Mouse (Mus musculus) testis, adult 2 months (tissue): ENCODE measurements around the gene Arhgap27. TPM values are rescaled to one million over a fixed set of nuclear protein-coding genes. Genes with fewer than 3 reads are reported as not detected.

Experiments
- H3K27ac ChIP-seq: fragments of 200-500 bp; 2 replicates; pipeline ENCODE4 v1.5.1; 2012; ENCODE audit warnings: low read depth, low read length; ENCODE audit not compliant: control insufficient read depth, insufficient read depth
- H3K27me3 ChIP-seq: fragments of 200-500 bp; 2 replicates; pipeline ENCODE4 v1.6.1; 2012; ENCODE audit warnings: mild to moderate bottlenecking, low read length, moderate library complexity; ENCODE audit not compliant: control insufficient read depth, insufficient read depth
- H3K36me3 ChIP-seq: fragments of 200-500 bp; 2 replicates; pipeline ENCODE4 v1.6.1; 2012; ENCODE audit warnings: mild to moderate bottlenecking, low read length; ENCODE audit not compliant: control insufficient read depth, insufficient read depth
- H3K4me1 ChIP-seq: fragments of 200-500 bp; 2 replicates; pipeline ENCODE4 v1.6.1; 2012; ENCODE audit warnings: low read length; ENCODE audit not compliant: control insufficient read depth, insufficient read depth
- H3K4me3 ChIP-seq: fragments of 200-500 bp; 2 replicates; pipeline ENCODE4 v1.5.1; 2012; ENCODE audit warnings: low read depth, mild to moderate bottlenecking, low read length, moderate library complexity, mixed read lengths; ENCODE audit not compliant: control insufficient read depth
- CTCF ChIP-seq: fragments of 200-500 bp; IDR thresholded peaks from 2 replicates; pipeline ENCODE4 v1.5.1; 2012; ENCODE audit warnings: low read depth, mild to moderate bottlenecking, inconsistent platforms, low read length, moderate library complexity; ENCODE audit not compliant: control insufficient read depth, insufficient read depth, insufficient replicate concordance
- POLR2A ChIP-seq: fragments of 200-500 bp; IDR thresholded peaks from 2 replicates; pipeline ENCODE4 v1.6.1; 2012; ENCODE audit warnings: low read depth, mild to moderate bottlenecking, inconsistent platforms, low read length, moderate library complexity; ENCODE audit not compliant: control insufficient read depth
- polyA plus RNA-seq: library from polyadenylated mRNA; depleted of rRNA; stranded (reverse); fragments of >200 nt; gene quantifications from 2 replicates; pipeline ENCODE4 v1.2.3, GENCODE M21; 2012

Arhgap27 gene
- polyA plus RNA-seq, 1 experiment: 1.0 TPM

DNA sequence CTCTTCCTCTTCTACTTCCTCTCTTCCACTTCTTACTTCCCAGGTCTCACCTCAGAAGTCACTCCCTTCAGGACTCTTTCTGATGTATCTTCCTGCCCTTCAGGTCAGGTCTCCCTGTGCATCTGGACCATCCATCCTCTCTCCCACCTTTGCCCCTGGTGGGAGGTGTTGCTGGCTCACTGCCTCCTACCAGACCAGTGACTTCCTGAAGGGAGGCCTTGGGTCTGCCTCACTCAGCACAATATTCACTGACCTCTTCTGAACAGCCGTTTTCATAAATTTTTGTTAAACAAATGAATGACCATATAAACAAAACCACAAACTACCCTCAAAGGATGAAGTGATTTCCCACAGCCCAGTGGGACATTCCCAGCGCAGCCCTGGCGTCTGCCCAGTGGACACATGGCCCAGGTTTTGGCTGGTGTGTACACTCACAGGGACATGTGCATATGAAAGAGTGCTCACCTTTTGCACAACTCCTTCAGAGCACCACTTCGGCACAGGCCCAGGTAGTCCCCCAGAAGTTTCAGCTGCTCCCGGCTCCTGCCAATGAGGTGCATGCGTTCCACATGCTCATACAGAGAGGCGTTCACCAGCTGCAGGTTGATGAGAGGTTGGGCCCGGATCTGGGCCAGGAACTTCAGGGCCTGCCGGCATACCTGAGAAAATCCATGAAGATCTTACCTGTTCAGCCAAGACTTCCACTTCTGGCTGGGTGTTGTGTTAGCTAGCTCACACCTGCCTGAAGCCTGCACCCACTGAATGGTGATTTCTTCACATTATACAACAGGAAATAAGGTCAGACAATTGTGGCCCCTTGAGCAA is 7.1 kb upstream of the Arhgap27 start:
- no peak for TF ChIP-seq CTCF
- no peak for TF ChIP-seq POLR2A
- Histone ChIP-seq H3K4me3 (no peak overlapping the region), H3K27ac (no peak overlapping the region), H3K4me1 (no peaks in the 10 kb centered on the region), H3K27me3 (no peaks in the 10 kb centered on the region), H3K36me3 (no peaks in the 10 kb centered on the region; the same call in 1 of the 2 replicates)

- Histone ChIP-seq H3K36me3 (no peaks in the 10 kb centered on the region), H3K4me3 (no peak overlapping the region), H3K27ac (no peak overlapping the region), H3K4me1 (peaks cover 28% of the 10 kb centered on the region), H3K27me3 (no peaks in the 10 kb centered on the region)
- TF ChIP-seq POLR2A: no peak
- no peak for TF ChIP-seq CTCF
Observed at GRCm38 (mm10) chr11:103365530-103365929, 2.0 kb upstream of the Arhgap27 start.

DNA sequence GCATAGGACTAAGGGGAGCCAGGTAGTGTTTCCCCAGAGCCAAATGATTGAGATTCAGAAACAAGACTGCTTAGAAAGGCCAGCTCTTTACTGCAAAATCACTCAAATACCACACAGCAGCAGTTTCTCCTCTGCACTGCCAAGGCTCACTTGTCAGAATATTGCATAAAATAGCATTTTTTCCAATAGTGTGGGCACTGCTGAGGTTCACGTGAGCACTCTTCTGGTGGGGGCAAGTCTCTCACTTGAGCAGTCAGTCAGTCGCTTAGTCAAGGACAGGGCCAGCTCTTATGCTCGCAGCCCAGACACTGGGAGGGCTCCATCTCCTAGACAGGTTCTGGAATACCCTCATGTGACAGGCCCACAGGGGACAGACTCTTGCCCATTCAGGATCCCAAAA is 1.5 kb upstream of the Arhgap27 start:
- Histone ChIP-seq H3K4me1 (peaks cover 30% of the 10 kb centered on the region), H3K27me3 (no peaks in the 10 kb centered on the region), H3K27ac (no peak overlapping the region), H3K36me3 (no peaks in the 10 kb centered on the region), H3K4me3 (no peak overlapping the region)
- TF ChIP-seq POLR2A (no peak), CTCF (no peak)

- Histone ChIP-seq H3K27ac (no peak overlapping the region), H3K4me1 (peaks cover 34% of the 10 kb centered on the region), H3K36me3 (no peaks in the 10 kb centered on the region), H3K27me3 (no peaks in the 10 kb centered on the region), H3K4me3 (no peak overlapping the region)
- TF ChIP-seq CTCF (no peak), POLR2A (no peak)
Observed at GRCm38 (mm10) chr11:103364335-103364734, 843 bp upstream of the Arhgap27 start.

- H3K4me1 ChIP-seq: peaks cover 38% of the 10 kb centered on the region
- no peaks in the 10 kb centered on the region for H3K36me3 ChIP-seq
- H3K4me3 ChIP-seq: peak overlapping the region; percentile 70
- no peaks in the 10 kb centered on the region for H3K27me3 ChIP-seq
- H3K27ac ChIP-seq: no peak overlapping the region
- no peak for TF ChIP-seq POLR2A
- TF ChIP-seq CTCF: no peak
Observed at GRCm38 (mm10) chr11:103362521-103363181, 841 bp downstream of the Arhgap27 start.

DNA sequence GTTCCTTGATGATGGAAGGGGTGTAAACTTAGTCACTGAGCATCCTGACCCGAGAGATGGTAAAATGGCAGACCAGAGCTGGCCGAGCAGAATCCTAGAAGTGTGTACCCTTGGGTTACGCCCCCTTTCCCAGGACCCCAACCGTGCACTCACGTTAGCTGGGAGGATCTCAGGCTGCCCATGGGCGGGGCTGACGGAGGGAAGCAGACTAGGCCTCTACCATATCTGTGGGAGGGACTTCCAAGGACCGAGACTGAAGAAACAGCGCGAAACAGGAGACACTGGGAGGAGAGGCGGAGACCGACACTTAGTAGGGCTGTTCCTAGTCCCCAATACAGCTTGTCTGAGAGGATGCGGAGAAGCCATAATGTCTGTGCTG is 1.4 kb downstream of the Arhgap27 start:
- Histone ChIP-seq H3K4me3 (peak overlapping the region; percentile 70), H3K4me1 (peaks cover 38% of the 10 kb centered on the region), H3K36me3 (no peaks in the 10 kb centered on the region), H3K27ac (no peak overlapping the region), H3K27me3 (no peaks in the 10 kb centered on the region)
- TF ChIP-seq POLR2A (no peak), CTCF (no peak)

GRCm38 (mm10) chr11:103361396-103362053 is 2.0 kb downstream of the Arhgap27 start:
- peaks cover 39% of the 10 kb centered on the region for H3K4me1 ChIP-seq
- no peak overlapping the region for H3K27ac ChIP-seq
- no peaks in the 10 kb centered on the region for H3K27me3 ChIP-seq

More at GRCm38 (mm10) chr11:103361396-103362053, 2.0 kb downstream of the Arhgap27 start:
- Histone ChIP-seq H3K36me3 (no peaks in the 10 kb centered on the region), H3K4me3 (peak overlapping the region; percentile 77)
- TF ChIP-seq CTCF (no peak), POLR2A (no peak)
